Mouse (Mus musculus) c-Kit-negative CD71-positive TER-119-positive erythroid progenitor cells, embryonic 14.5 days (primary cell): ENCODE data around the gene Gm49320.

Source experiments
- DNase-seq: peaks from one replicate; pipeline ENCODE4 v3.0.0-alpha.2; 2013; ENCODE audit warnings: low read depth, low spot score

Gm49320 gene

GRCm38 (mm10) chr8:4238434-4239192, at the start of gene Gm49320, which contains the start of gene Map2k7:
Gene Gm49320 (plus strand): TSS chr8:4238865.
Gene Map2k7 (plus strand): TSS chr8:4238740.
- DNase-seq, result peak; percentile 93

GRCm38 (mm10) chr8:4189031-4189722, 49.5 kb upstream of the Gm49320 start:
- peak; percentile 57 for DNase-seq

GRCm38 (mm10) chr8:4192305-4192704, 46.4 kb upstream of the Gm49320 start:
- DNase-seq, result no peak

- DNase-seq, result peak; percentile 52
Measured at GRCm38 (mm10) chr8:4192807-4193587, 45.7 kb upstream of the Gm49320 start.

- no peak for DNase-seq
Measured at GRCm38 (mm10) chr8:4193588-4193894, 45.1 kb upstream of the Gm49320 start.

GRCm38 (mm10) chr8:4201321-4201720, 37.3 kb upstream of the Gm49320 start:
- no peak for DNase-seq

- DNase-seq, result no peak
Measured at GRCm38 (mm10) chr8:4205246-4206123, 33.2 kb upstream of the Gm49320 start.

- DNase-seq, result no peak
Measured at GRCm38 (mm10) chr8:4206182-4207015, 32.3 kb upstream of the Gm49320 start.

GRCm38 (mm10) chr8:4207016-4207350, 31.7 kb upstream of the Gm49320 start:
- no peak for DNase-seq

- DNase-seq, result no peak
Measured at GRCm38 (mm10) chr8:4211097-4211496, 27.6 kb upstream of the Gm49320 start.

DNA sequence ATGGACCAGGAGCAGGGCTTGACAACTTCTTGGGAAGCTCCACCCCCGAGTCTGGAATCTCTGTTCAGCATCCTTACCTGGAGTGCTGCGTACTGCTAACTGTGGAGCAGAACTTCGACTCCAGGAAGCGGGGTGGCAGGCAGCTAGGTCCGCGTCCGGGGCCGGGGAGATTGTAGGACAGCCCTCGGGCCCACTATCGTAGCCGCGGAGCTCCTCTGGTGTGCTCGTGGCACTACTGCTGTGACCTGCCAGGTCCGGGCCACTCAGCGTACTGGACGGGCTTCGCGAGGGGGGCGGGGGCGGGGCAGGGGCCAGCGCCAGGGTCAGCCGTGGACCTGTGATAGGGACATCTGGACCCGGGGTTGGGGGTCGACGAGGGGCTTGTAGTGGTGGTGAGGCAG, 25.9 kb upstream of the Gm49320 start:
- DNase-seq, result no peak

DNA sequence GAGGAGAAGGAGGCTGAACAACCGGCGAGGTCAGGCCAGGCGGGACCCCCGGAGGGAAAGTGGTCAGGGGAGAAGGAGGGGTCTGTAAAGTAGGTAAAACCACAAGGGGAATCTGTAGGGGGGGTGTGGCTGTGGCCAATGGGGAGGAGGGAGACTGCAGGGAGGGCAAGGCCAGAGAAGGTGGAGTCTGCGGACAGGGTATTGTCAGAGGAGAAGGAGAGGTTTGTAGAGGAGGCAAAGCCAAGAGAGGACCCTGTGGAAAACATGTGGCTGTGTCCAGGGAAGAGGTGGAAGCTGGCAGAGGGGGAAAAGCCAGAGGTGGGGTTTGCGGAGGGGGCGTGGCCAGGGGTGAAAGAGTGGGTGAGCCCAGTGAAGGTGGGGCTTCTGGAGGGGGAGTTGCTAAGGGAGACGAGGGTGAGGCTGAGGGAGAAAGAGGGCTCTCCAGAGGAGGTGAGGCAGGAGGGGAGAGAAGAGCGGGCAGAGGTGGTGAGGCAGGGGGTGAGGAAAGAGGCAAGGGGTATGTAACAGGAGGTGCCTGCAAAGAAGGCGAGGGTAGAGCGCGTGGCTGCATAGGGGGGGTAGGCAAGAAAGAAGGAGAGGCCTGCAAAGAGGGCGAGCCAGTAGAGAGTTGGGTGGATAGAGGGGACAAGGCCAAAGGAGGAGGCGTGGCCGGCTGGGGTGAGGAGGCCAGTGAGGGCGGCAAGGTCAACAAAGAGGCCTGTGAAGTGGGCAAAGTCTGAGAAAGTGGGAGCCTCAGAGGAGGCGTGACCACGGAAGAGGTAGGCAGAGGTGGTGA, 25.3 kb upstream of the Gm49320 start:
- no peak for DNase-seq

GRCm38 (mm10) chr8:4214006-4214980, 24.4 kb upstream of the Gm49320 start:
- no peak for DNase-seq

DNA sequence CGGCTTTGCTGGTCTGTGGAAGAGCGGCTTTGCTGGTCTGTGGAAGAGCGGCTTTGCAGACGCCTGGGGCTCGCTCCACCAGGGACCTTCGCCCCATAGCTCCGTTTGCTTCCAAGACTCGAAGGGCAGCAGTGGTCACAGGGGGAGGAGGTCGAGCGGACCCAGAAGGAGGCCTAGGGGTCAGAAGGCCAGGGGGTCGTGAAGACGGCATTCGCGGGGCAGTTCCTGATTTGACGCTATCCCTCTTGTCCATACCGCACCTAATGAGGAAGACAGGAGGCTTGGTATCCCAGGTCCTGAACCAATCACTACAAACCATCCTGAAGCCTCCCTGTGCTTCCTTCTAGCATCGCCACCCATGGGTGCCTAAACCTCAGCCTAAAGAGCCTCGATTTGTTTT, 22.4 kb upstream of the Gm49320 start:
- DNase-seq, result no peak

GRCm38 (mm10) chr8:4216791-4217621, 21.7 kb upstream of the Gm49320 start, which contains the start of gene Prr36:
Gene Prr36 (minus strand): TSS chr8:4217459.
- DNase-seq, result no peak

- no peak for DNase-seq
Measured at GRCm38 (mm10) chr8:4219617-4220016, 19.0 kb upstream of the Gm49320 start.

DNA sequence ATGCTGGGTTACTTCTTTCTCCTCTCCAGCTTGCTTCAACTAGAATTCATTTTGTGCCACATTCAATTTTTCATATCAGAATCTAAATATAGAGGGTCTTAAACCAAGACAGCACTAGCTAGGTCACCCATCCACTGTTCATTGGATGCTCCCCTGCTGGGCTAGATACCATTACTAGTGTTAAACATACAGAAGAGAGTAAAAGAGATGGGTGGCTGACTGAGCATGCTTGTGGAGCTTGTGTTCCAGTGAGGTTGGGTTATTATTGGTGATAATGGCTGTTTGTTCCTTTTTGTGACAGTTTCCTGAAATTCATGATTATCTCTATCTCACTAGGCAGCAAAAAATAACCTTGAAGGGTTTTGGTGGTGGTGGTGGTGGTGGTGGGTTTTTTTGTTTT, 16.6 kb upstream of the Gm49320 start:
- no peak for DNase-seq

DNA sequence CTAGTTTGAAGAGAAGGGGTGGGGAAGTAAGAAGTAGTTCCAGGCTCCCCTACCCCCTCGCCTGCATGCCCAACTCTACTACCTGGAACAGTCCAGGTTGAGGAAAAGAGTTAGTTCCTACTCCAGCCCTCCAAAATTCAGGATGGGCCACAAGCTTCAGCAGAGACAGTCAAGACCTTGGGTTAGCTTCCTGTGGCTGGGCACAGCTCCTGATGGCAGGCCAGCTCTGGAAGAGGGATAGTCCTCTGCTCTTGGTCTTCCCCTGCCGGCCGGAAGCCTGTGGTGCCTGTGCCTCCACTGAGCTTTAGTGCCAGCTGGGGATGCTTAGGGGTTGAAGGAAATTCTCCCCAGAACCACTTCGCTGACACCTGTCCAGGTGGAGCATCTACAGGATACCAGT, 12.3 kb upstream of the Gm49320 start:
- no peak for DNase-seq
